Mouse (Mus musculus): ENCODE measurements around the gene Nat8f5.
"Not testable (repeated sequence)": the region's sequence is repeated elsewhere in the genome, so short reads cannot be mapped to it uniquely, and the experiment has no call there.

Gene Nat8f5

DNA sequence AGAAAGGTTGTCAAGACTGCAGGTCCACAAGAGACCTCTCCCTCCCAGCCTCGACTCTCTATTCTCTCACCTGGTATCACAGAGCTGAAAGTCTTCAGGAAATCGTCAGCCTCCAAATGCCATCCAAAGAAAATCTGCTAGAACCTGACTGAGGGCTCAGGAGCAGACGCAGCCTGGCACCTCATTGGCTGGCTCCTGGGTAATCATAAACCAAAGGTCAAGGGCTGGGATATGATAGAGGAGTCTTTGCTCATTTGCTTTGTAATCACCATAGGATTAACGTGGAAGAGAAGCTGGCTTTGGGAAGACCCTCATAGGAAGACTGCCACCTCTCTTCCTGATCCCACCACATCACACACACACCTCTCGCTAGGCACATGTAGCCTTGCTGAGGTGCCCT lies at the start of gene Nat8f5, which contains the start of gene Nat8f6:
Gene Nat8f5, minus strand, starts transcription at position 136 of the 400 bp plus-strand sequence.
Gene Nat8f6, minus strand, starts transcription at position 118 of the 400 bp plus-strand sequence.
- DNase-seq (ENCODE audit: extremely low spot score), result no peak

DNA sequence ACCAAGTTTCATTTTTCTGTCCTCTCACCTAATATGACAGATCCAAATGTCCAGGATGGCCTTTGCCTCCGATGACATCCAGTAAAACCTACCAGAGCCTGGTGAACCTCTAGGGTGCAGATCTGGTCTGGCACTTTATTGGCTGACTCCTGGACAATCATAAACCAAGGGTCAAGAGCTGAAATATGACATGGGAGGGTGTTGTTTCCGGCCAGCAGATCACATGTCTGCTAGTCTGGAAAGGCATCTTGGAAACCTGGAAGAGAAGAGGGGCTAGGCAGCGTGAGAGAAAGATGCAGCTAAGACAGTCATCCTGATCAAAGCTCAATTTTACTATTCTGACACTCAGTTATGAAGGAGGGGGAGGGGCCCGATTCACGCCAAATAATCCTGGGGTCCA lies 48.2 kb upstream of the Nat8f5 start, which contains the start of gene Nat8f2:
Gene Nat8f2, minus strand, starts transcription at position 153 of the 400 bp plus-strand sequence.
- not testable (repeated sequence) for DNase-seq (ENCODE audit: extremely low spot score)

DNA sequence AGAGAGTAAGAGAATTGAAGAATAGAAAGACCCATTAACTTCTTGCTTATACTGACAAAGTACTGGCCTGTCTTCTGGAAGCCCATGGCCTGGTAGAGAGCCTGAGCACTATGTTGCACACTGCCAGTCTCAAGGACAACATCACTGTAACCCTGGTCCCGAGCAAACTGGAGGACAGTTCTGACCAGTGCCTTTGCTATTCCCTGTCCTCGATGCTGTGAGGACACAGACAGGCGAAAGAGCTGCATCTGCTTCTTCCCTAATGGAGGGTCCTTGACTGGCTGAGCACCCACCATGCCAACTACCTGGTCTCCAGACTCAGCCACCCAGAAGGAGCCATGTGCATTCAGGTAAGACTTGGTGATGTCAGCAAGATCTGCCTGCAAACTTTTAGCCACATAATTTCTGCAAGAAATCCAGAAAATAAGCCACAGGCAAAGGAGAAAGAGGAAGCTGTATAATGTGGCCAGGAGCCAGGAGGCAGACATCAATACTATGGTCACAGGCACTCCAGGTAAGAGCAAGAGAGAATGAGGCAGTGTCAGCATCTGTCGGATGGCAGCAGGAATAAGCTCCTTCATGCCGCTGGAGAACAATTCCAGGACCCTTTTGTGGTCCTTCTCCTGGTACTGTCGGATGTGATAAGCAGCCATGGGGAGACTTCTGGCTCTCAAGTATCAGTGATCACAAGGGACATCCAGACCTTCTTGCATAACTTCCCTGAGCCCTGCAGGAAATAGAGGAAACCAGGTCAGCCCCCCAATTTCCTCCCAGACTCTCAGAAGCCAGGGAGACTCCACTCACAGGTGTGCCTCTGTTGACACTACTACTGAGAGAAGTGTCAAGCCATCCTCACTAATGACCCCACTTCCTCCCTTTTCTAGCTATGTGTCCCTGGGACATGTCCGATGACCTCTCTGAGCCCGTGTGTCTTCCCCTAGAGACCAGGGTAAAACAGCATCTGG lies 47.2 kb upstream of the Nat8f5 start:
- DNase-seq (ENCODE audit: extremely low spot score), result no peak

DNA sequence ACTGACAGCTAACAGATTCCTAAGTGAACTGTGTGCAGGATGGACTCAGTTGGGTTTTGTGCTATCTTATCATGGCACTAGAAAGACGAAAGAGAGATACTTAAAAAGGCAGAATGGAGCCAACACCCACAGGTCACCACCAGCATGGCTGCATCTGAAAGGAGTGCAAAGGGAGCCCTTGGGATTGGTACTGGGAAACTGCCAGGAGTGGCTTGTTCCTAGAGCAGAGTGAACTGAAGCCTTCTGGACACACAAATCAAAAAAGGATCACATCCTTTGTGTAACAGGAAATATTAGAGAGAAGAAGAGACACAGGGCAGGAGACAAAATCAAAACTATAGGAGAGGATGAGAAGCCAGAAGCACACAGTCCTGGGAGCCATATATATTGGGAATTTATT lies 46.2 kb upstream of the Nat8f5 start:
- not testable (repeated sequence) for DNase-seq (ENCODE audit: extremely low spot score)

DNA sequence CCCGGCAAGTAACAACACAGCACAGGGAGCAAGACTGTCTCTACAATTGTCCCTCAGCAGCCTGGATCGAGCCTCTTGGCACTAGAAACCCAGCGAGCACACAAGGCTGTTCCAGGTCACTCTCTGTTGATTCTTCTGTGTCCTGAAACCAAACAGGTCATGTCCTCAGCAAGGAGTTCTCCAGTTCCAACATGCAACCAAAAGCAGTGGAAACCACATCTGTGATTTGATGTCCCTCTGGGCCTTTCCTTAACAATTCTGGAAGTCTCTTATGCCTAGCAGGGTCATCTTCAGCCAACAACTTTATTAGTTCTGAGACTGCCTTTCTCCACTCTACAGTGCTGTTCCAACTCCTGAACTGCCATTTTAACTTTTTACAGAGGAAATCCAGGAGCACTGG lies 45.4 kb upstream of the Nat8f5 start:
- not testable (repeated sequence) for DNase-seq (ENCODE audit: extremely low spot score)

DNA sequence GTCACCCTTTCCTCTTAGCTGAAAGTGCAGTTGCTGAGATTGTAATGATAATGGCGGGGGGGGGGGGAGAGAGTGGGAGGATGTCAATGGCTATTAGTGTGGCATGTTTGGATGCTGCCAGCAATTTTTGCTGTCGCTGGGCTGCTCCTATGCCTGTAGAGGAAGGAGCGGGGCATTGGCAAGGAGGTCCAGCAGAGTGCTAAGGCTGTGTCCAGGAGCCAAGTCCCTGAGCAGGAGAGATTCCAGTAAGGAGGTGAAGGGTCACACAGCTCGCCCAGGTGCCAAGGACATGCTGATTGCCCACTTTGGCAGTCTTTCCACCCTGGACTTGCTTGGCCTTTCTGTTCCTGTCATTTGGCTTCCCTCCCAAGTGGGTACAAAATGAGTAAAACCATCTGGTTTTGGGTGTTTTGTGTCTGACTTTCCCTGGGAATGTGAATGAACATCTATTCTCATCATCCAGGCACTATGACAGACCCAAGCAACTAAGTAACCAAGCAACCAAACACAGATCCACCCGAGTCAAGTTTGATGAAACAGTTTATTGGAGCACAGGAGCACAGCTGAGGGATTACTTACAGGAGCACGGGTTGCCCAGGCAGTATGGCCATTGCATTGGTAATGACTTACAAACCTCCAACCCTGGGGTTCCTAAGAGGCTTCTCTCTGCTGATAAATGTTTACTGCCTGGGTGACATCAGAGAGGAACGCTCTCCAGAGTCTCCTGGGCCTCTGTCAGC lies 44.3 kb upstream of the Nat8f5 start:
- not testable (repeated sequence) for DNase-seq (ENCODE audit: extremely low spot score)

DNA sequence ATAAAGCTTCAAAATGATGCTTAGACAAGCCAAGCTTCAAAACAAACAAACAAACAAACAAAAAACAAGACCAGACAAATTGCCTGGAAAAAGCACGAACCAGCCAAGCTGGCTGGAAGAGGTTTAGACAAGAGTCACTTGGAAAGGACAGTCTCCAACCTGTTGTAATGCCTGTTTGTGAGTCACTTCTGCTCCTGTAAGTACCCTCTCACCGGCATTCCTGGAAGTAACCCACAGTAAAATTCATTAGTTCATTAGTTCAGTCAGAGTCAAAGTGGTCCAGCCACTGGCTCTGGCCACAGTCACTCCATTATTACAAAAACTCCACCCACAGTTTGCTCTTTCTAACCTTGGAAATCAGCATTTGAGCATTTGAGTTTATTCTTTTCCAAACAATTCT lies 43.1 kb upstream of the Nat8f5 start:
- DNase-seq (ENCODE audit: extremely low spot score), result no peak

DNA sequence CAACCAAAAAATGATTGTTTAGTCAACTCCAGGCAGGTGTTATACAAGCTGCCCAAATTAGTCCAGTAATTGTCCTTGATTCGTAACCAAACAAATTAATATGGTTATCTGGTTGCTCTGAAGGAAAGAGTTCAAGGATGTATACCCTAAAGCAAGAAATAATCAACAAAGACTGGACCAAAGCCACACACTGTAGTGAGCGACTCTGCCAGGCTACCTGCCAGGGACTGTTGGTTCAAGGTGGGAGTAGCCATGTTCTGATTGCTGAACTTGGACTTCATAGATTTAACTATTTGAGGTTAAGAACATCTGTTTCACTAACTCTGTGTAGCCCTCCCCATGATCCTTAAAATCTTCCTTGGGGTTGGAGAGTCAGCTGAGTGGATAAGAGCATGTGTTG lies 42.4 kb upstream of the Nat8f5 start:
- no peak for DNase-seq (ENCODE audit: extremely low spot score)

DNA sequence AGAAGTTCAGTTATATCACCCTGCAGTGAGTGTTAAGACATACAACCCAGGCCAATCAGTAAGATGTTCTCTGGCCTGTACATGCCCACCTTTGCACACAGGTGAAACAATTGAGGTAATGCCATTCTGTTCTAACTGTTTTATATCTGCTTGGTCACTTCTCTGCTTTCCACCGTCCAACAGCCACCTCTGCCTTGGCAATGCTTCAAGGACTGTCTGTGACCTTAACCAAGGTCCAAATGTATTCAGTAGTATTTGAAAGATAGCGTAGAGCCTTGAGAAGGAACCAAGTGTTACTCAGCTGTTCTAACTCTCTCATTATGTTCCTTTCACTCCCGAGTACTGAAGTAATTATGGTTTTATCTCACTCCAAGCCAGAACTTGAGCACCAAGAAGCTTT lies 41.8 kb upstream of the Nat8f5 start:
- no peak for DNase-seq (ENCODE audit: extremely low spot score)

DNA sequence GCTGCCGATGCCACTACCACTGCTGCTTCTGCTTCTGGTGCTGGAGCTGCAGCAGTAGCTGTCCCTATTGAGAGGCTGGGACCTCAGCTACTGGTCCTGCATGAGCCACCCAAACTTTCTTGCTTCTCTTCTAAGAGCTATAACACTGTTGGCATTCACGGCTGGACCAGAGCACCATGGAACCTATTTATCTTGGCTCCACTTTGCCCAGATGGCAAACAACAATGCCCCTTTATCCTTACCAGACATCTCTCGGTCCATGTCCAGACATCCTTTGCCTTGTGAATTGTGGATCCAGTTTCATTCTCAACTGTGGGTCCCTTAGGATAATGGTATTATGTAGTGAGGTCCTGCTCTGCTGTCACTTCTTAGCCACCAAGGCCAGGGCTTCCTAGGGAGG lies 40.5 kb upstream of the Nat8f5 start:
- no peak for DNase-seq (ENCODE audit: extremely low spot score)

DNA sequence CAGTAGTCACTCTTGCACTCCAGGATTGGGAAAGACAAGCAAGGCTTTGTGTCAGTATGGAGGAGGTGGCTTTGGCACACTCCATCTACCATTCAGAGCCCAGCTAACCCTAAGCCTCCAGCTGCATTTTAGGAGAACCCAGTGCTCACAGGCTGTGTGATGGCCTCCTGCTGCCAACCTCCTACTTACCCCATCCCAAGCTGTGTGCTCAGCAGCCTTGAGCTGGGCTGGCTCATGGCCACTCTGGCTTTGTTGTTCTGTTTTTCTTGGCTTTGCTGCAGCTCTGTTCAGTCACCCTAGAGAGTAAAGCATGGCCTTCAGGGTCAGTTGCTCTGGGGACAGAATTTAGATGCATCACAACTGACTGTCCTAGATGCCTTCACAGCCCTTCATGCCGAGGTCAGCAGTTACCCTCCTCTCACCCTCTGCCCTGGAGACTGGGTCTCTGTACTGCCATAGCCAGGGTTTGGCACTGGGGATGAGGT lies 35.5 kb upstream of the Nat8f5 start:
- no peak for DNase-seq (ENCODE audit: extremely low spot score)

DNA sequence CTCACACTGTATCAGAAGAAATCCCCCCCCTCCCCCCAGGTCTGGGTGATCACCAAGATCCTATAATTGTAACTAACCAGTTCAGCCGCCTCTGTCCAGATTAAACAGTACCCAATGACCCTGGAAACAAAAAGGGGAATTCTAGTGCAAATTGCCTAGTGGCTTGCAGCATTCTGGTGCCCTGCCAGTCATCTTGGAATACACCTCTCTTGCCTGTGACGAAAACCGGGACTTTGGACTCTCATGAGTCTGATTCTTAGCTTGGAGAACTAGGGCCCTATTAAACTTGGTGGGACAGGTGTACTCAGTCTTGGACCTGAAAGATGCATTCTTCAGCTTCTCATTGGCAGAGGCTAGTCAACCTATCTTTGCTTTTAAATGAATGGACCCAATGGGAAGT lies 32.7 kb upstream of the Nat8f5 start:
- no peak for DNase-seq (ENCODE audit: extremely low spot score)

DNA sequence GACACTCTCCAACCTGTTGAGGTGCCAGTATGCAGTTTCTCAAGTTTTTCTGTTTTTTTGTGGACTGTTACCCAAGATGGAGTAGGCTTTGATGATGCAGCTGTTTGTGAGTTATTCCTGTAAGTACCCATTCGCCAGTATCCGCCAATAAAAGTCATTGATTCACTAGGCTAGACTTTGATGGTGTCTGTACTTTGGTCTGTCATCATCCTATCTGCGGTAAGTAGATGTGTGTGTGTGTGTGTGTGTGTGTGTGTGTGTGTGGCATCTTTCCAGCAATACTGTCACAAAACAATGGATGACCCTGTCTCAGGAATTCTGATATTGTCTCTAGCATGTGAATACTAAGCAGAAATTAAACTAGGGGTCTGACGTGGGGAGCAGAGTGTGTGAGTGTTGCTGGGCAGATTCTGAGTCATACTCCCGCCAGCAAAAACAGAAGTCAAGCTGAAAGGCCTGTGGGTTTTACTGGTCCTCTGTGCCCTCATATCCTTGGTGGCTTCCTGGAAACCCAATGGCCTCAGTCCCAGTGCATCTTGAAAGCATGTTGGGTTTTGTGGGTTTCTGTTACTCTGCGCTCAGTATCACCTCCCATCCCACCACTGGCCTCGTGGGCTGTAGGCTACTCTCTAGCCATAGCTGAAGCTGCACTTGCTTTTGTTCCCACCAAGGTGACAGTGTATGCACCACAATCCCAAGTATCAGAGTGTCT lies 30.4 kb upstream of the Nat8f5 start:
- no peak for DNase-seq (ENCODE audit: extremely low spot score)

DNA sequence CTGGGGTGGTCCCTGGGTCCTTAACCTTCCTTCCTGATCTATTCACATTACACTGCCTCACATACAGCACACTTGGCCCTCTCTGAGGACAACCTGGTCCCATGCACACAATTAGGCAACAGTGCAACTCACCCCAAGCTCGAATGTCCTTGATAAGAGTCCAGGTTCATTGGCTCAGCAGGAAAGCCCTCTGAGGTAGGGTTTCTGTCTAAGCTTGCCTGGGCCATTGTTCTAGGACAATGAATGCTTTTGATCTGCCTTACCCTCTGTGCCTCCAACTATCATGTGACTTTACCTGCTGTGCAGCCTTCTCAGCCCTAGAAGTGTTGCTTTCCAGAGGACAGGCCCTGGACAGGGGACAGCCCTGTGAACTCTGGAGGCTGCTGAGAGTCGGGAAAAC lies 28.5 kb upstream of the Nat8f5 start:
- no peak for DNase-seq (ENCODE audit: extremely low spot score)

DNA sequence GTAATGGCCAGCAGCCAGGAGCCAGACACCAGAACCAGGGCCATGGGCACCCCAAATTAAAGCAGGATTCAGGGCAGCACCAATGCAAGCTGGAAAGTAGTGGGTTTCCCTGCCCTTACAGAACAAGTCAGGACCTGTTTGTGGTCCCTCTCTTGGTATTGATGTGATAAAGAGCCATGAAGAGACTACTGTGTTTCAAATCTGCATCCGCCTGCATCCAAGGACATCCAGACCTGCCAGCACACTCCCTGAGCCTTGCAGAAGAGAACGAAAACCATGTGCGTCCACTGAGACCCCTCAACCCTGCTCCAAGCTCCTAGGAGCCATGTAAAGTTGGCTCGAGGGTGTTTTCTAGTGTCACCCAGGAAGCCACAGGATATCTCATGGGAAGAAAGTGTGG lies 27.4 kb upstream of the Nat8f5 start:
- no peak for DNase-seq (ENCODE audit: extremely low spot score)

DNA sequence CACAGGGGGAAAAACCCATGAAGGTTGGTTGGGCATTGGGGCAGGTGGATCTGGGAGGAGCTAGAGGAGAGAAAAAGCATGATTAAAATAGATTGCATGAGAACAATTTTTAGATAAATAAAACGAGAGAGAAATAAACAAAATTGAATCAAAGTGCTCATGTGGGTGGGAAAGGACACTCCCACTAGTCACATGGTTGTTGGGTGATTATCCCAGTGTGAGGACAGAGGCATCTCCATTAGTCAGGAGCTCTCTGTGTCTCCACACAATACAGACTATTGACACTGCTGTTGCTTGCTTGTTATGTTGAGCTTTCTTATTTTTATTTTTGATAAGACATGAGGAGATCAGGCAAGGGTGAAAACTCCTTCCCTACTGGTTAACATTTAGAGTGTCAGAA lies 26.1 kb upstream of the Nat8f5 start:
- DNase-seq (ENCODE audit: extremely low spot score), result no peak

DNA sequence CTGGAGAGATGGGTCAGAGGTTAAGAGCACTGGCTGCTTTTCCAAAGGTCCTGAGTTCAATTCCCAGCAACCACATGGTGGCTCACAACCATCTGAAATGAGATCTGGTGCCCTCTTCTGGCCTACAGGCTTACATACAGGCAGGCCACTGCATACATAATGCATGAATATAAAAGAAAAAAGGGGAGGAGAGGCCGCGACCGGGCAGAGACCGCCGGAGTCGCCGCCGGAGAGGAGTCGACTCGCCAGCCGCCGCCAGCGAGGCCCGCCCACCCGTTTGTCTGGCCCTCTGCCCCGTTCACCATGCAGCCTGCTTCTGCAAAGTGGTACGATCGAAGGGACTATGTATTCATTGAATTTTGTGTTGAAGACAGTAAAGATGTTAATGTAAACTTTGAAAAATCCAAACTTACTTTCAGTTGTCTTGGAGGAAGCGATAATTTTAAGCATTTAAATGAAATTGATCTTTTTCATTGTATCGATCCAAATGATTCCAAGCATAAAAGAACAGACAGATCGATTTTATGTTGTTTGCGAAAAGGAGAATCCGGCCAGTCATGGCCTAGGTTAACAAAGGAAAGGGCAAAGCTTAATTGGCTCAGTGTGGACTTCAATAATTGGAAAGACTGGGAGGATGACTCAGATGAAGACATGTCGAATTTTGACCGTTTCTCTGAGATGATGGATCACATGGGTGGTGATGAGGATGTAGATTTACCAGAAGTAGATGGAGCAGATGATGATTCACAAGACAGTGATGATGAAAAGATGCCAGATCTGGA lies 23.1 kb upstream of the Nat8f5 start:
- DNase-seq (ENCODE audit: extremely low spot score), result not testable (repeated sequence)

DNA sequence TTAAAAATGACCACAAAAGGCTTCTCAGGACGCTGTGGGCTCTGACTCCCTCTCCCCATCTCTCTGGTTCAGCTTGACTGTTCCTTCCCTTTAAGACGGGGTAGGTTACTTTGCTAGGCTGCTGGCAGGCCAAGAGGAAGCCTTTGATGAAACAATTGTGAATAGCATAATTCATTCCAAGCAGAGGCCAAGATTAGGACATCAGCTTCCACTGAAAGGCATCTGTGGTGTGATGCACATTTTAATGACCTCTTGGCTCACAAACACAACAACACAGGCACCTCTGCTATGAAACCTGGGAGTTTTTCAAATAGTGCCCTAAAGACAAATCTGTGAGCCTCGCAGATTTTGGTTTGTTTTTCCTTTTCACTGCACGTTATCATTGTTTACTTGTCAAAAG lies 19.2 kb upstream of the Nat8f5 start:
- no peak for DNase-seq (ENCODE audit: extremely low spot score)

DNA sequence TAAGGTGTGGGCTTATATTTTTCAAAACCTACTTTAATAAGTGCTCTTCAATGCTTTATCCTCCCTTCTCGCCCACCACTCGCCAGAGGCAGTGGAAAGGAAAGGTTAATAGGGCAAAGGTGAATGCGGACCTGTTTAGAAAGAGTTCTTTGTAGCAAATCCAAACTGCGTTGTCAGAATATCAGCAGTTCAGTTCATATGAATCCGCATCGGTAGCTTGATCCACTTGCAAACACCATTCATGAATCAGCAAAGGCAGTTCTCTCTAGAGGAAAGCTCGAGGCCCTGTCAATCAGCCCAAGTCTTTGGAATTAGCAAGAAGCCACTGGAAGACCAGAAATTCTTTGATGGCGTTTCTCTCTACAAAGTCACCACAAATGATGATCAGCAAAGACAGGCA lies 17.9 kb upstream of the Nat8f5 start:
- no peak for DNase-seq (ENCODE audit: extremely low spot score)

DNA sequence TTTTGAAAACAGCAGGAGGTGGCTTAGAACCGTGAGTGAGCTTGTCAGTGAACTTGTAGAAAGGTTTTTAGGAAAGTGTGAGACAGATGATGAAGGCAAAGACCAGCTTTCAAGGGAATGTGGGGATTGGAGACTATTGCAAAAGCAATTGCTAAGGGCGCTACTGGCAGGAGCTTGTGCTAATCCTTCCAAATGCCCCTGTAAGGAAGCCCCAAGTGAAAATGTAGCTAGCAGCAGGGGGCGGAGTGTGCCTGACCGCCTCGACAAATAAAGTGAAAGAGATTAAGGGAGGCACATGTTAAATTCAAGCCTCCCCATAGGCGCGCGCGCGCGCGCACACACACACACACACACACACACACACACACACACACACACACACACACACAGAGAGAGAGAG lies 16.5 kb upstream of the Nat8f5 start:
- peak; percentile 42 for DNase-seq (ENCODE audit: extremely low spot score)

DNA sequence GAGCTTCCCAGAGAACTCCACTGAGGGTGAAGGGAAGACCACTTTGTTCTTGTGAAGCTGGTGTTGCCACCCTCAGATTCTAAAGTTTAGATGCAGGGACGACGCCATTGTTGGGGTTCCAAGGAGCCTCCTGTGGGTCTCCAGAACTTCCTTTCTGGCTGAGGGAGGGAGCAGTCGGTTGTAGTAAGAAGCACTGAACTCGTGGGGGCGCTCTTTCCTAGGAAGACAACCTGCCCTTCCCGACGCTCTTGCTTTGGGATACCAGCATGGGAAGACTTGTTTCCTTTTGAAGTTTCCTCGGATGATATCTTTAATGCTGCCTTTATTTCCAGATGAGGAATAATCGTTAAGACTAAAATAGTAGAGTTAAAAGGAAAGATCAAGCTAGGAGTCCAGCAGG lies 16.1 kb upstream of the Nat8f5 start:
- not testable (repeated sequence) for DNase-seq (ENCODE audit: extremely low spot score)

Measured in embryo, embryonic 9.5 days (tissue).